Mouse (Mus musculus) limb, embryonic 11.5 days (tissue): Measurements from ENCODE around the gene Aqp11. TPM values are rescaled to one million over a fixed set of nuclear protein-coding genes. Genes with fewer than 3 reads are reported as not detected.

ENCODE experiments used
- ATAC-seq: fragments of 200-750 bp; cut with Nextera tagmentation; 2 replicates; pipeline ENCODE4 v1.8.0; 2017; ENCODE audit warnings: low read depth; ENCODE audit not compliant: insufficient number of reproducible peaks, low FRiP score, low TSS enrichment
- DNase-seq: peaks from one replicate; pipeline ENCODE4 v3.0.0-alpha.2; 2015; ENCODE audit warnings: low spot score
- H3K27ac ChIP-seq: fragments of 300-500 bp; sonication (generic); replicated peaks from 2 replicates; pipeline ENCODE4 v1.5.1; 2014; ENCODE audit warnings: low read depth, mild to moderate bottlenecking, low read length
- H3K27me3 ChIP-seq: fragments of 300-500 bp; sonication (generic); 2 replicates; pipeline ENCODE4 v1.6.1; 2014; ENCODE audit warnings: mild to moderate bottlenecking, low read length, mixed read lengths; ENCODE audit not compliant: control insufficient read depth, insufficient read depth
- H3K36me3 ChIP-seq: fragments of 300-500 bp; sonication (generic); 2 replicates; pipeline ENCODE4 v1.6.1; 2014; ENCODE audit warnings: mild to moderate bottlenecking, low read length, moderate library complexity, mixed read lengths; ENCODE audit not compliant: control insufficient read depth, insufficient read depth
- H3K4me1 ChIP-seq: fragments of 300-500 bp; sonication (generic); 2 replicates; pipeline ENCODE4 v1.6.1; 2014; ENCODE audit warnings: low read length, mixed read lengths; ENCODE audit not compliant: control insufficient read depth, insufficient read depth
- H3K4me2 ChIP-seq: fragments of 300-500 bp; sonication (generic); 2 replicates; pipeline ENCODE4 v1.6.1; 2014; ENCODE audit warnings: low read depth, mild to moderate bottlenecking, moderate library complexity; ENCODE audit not compliant: severe bottlenecking
- H3K4me3 ChIP-seq: fragments of 300-500 bp; sonication (generic); 2 replicates; pipeline ENCODE4 v1.5.1; 2014; ENCODE audit warnings: low read depth, low read length
- H3K9ac ChIP-seq: fragments of 300-500 bp; sonication (generic); 2 replicates; pipeline ENCODE4 v1.6.1; 2014; ENCODE audit warnings: mild to moderate bottlenecking, low read length
- H3K9me3 ChIP-seq: fragments of 300-500 bp; sonication (generic); 2 replicates; pipeline ENCODE4 v1.6.1; 2016; ENCODE audit warnings: low read length; ENCODE audit not compliant: control insufficient read depth
- WGBS: fragments of 180-500 bp; shearing (Covaris S2); extraction: QIAGEN DNeasy Blood & Tissue Kit; methylation state at CpG from one replicate; pipeline ENCODE4 v1.1.7; 2014; 5-methylcytosine and 5-hydroxymethylcytosine counted together
- polyA plus RNA-seq: library from polyadenylated mRNA; unstranded; fragments of >200 nt; fragmentation: Nextera tagmentation; extraction: Ambion mirVana; gene quantifications from 2 replicates; pipeline ENCODE4 v1.2.1, GENCODE M21; 2014

Aqp11 gene
- polyA plus RNA-seq, 1 experiment from 2014 or later: 2.7 TPM

DNA sequence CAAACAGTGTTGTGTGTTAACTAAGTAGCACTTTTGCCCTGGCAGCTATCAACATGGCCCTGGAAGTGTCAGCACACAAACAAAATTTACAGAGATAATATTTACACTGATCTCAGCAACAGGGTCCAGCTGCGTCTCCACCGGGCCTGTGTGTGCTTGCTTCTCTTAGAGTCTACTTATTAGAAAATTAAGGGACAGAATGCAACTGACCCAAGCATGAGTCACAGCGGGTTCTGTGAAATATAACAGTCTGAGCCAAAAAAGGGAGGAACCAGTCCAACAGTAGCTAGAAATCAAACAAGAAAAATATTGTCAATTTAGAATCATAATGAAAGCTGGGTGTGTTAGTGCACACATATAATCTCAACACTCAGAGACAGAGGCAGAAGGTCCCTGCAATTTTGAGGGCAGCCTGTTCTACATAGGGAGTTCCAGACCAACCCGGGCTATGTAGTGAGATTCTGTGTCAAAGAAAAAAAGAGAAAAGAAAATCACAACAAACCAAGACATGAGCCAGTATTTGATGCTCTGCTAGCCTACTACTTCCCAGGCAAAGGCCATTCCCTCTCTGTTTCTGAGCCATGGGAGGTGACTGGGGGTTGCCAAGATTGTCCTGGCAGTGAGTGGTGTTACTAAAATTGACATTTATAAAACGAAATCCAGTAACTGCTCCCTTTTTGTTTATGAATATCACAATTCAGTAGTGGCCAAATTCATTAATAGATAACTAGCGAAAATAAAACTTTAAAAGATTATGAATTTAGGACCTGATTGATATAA is 32.9 kb upstream of the Aqp11 start:
- no peak overlapping the region for H3K27ac ChIP-seq
- no peak for DNase-seq
- 84% methylated on average over 6 of the region's 6 CpGs for WGBS

GRCm38 (mm10) chr7:97769020-97769419 is 30.9 kb upstream of the Aqp11 start:
- Histone ChIP-seq H3K9ac (no peak overlapping the region), H3K27me3 (no peaks in the 10 kb centered on the region), H3K9me3 (no peaks in the 10 kb centered on the region), H3K4me3 (no peak overlapping the region), H3K4me1 (no peaks in the 10 kb centered on the region), H3K36me3 (no peaks in the 10 kb centered on the region), H3K27ac (no peak overlapping the region), H3K4me2 (no peak overlapping the region)
- DNase-seq (no peak), ATAC-seq (no peak)
- WGBS: 70% methylated on average over 4 of the region's 4 CpGs

More for the DNA sequence above, 32.9 kb upstream of the Aqp11 start:
- no peaks in the 10 kb centered on the region for H3K9me3 ChIP-seq
- H3K9ac ChIP-seq: no peak overlapping the region
- no peak overlapping the region for H3K4me2 ChIP-seq
- no peaks in the 10 kb centered on the region for H3K4me1 ChIP-seq
- no peak overlapping the region for H3K4me3 ChIP-seq
- no peaks in the 10 kb centered on the region for H3K27me3 ChIP-seq
- H3K36me3 ChIP-seq: no peaks in the 10 kb centered on the region
- no peak for ATAC-seq

GRCm38 (mm10) chr7:97767841-97768240 is 29.8 kb upstream of the Aqp11 start:
- no peaks in the 10 kb centered on the region for H3K36me3 ChIP-seq
- no peak overlapping the region for H3K27ac ChIP-seq
- H3K27me3 ChIP-seq: no peaks in the 10 kb centered on the region
- H3K9ac ChIP-seq: no peak overlapping the region
- no peaks in the 10 kb centered on the region for H3K4me1 ChIP-seq
- no peak overlapping the region for H3K4me3 ChIP-seq
- ATAC-seq (no peak), DNase-seq (no peak)
- 82% methylated on average over 8 of the region's 8 CpGs for WGBS
- H3K4me2 ChIP-seq: no peak overlapping the region
- H3K9me3 ChIP-seq: no peaks in the 10 kb centered on the region

- no peak for DNase-seq
- Histone ChIP-seq H3K4me1 (no peaks in the 10 kb centered on the region), H3K36me3 (no peaks in the 10 kb centered on the region), H3K4me3 (no peak overlapping the region), H3K9ac (no peak overlapping the region), H3K9me3 (no peaks in the 10 kb centered on the region), H3K27ac (no peak overlapping the region), H3K27me3 (no peaks in the 10 kb centered on the region), H3K4me2 (no peak overlapping the region)
- 80% methylated on average over 9 of the region's 9 CpGs for WGBS
- ATAC-seq: no peak
Measured at GRCm38 (mm10) chr7:97766406-97767166, 28.5 kb upstream of the Aqp11 start.

GRCm38 (mm10) chr7:97765963-97766347 is 27.9 kb upstream of the Aqp11 start:
- H3K27ac ChIP-seq: no peak overlapping the region
- no peaks in the 10 kb centered on the region for H3K27me3 ChIP-seq
- no peak overlapping the region for H3K9ac ChIP-seq
- H3K9me3 ChIP-seq: no peaks in the 10 kb centered on the region
- no peak overlapping the region for H3K4me2 ChIP-seq
- ATAC-seq (no peak), DNase-seq (no peak)
- H3K36me3 ChIP-seq: no peaks in the 10 kb centered on the region
- WGBS: 84% methylated on average over 5 of the region's 5 CpGs
- H3K4me1 ChIP-seq: no peaks in the 10 kb centered on the region
- H3K4me3 ChIP-seq: no peak overlapping the region

- Histone ChIP-seq H3K4me2 (no peak overlapping the region), H3K4me1 (no peaks in the 10 kb centered on the region), H3K27me3 (no peaks in the 10 kb centered on the region), H3K4me3 (no peak overlapping the region), H3K9me3 (no peaks in the 10 kb centered on the region), H3K36me3 (no peaks in the 10 kb centered on the region), H3K9ac (no peak overlapping the region), H3K27ac (no peak overlapping the region)
- no peak for DNase-seq
- WGBS: 91% methylated on average over 21 of the region's 21 CpGs
- ATAC-seq: no peak
Measured at GRCm38 (mm10) chr7:97765181-97765962, 27.3 kb upstream of the Aqp11 start.

GRCm38 (mm10) chr7:97764591-97764990 is 26.5 kb upstream of the Aqp11 start:
- Histone ChIP-seq H3K9ac (no peak overlapping the region), H3K9me3 (no peaks in the 10 kb centered on the region), H3K27me3 (no peaks in the 10 kb centered on the region), H3K4me3 (no peak overlapping the region), H3K4me2 (no peak overlapping the region), H3K4me1 (no peaks in the 10 kb centered on the region), H3K36me3 (no peaks in the 10 kb centered on the region), H3K27ac (no peak overlapping the region)
- WGBS: 74% methylated on average over 11 of the region's 11 CpGs
- no peak for DNase-seq
- no peak for ATAC-seq
